ENCODE assay signal across 9 mouse cellular contexts in the genomic region with DNA sequence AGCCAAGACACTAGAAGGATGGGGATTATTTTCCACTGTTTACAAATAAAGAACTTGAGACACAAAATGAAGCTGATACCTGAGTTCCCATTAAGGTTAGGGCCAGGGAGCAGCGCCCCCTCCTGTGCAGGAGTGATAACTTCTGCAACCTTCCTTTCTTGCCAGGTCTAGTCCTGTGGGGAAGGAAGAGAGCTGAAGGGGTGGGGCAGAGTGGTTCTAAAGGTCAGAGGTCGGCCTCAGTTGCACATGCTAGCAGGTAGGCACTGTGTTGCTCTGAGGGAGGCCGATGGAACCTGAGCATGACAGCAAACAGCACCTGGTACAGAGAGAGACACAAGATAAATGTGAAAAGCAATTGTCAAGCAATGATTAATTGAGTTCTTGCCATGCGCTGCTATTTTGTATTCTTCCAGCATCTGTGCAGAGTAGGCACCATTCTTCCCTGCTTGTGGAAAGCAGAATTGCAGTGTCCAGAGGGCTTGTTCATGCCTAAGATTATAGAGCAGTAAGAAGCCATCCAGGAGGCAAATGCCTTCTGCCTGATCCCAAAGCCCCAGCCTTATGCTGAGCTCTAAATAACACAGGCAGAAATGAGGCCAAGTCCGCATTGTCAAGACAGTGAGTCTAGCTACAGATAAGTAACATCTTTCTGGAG.
DNase-seq lines count a peak whose midpoint lies in the region.
"Had no signal": no experiment of that assay in that cellular context is flagged by ENCODE, and none has a peak within 500 bp of the region (broad histone marks: within the 10 kb centered on the region; RNA-seq: fewer than 3 reads in every experiment).

No protein-coding gene starts in this region.

- peak; percentile 13 for DNase-seq in kidney, adult 18-20 months
- DNase-seq in kidney, postnatal 10 days: no peak
- peak; percentile 7 for DNase-seq in urinary bladder, postnatal 25 days (ENCODE audit: low spot score)
- no peak for DNase-seq in urinary bladder, postnatal 36 days (ENCODE audit: low spot score in 2 of 2)
- DNase-seq in induced T-regulatory cell, adult 2 months (ENCODE audit: low read depth): peak; percentile 1
- DNase-seq in testis, postnatal 10 days (ENCODE audit: low spot score): peak; percentile 72
- DNase-seq in layer of hippocampus, adult 9-10 months (ENCODE audit: low spot score): no peak
- no peak for DNase-seq in cerebellum, adult 9-10 months
- DNase-seq: midbrain, embryonic 14.5 days had no signal

Comparison
In these comparisons a context has a peak if more than half of its experiments do, and no peak if none do; other contexts are left out.
1. DNase-seq: peak in kidney, adult 18-20 months (single experiment), urinary bladder, postnatal 25 days (single experiment), induced T-regulatory cell, adult 2 months (single experiment) and testis, postnatal 10 days (single experiment); none in kidney, postnatal 10 days (single experiment), urinary bladder, postnatal 36 days (0 of 2), layer of hippocampus, adult 9-10 months (single experiment) and cerebellum, adult 9-10 months (single experiment).